Mouse (Mus musculus): ENCODE measurements around the gene Inha. TPM values are rescaled to one million over a fixed set of nuclear protein-coding genes. Genes with fewer than 3 reads are reported as not detected.

Gene Inha
- total RNA-seq, 1 experiment from 2014 or later, result 1.2 TPM

DNA sequence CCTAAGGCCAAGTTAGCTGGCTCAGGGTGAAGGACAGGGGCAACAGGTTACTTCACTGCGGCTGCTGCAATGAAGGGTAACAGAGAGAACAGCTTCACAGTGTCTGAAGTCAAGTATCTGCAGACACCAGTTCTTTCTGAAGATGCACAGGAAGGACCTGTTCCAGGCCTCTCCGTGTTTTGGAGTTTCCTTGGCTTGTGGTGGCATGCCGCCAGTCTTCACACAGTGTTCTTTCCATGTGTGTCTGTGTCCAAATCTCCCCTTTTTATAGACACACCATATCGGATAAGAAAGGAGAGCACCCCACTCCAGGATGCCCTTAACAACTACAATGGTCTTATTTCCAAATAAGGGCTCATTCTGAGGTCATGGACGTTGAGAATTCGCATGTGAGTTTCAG is 37.5 kb downstream of the Inha start:
- ATAC-seq (replicated peaks in 1 of 2; ENCODE audit: insufficient read depth in 1 of 2, low FRiP score in 2 of 2, low TSS enrichment in 1 of 2, low read depth in 1 of 2, poor library complexity in 2 of 2, severe bottlenecking in 2 of 2), result no peak

DNA sequence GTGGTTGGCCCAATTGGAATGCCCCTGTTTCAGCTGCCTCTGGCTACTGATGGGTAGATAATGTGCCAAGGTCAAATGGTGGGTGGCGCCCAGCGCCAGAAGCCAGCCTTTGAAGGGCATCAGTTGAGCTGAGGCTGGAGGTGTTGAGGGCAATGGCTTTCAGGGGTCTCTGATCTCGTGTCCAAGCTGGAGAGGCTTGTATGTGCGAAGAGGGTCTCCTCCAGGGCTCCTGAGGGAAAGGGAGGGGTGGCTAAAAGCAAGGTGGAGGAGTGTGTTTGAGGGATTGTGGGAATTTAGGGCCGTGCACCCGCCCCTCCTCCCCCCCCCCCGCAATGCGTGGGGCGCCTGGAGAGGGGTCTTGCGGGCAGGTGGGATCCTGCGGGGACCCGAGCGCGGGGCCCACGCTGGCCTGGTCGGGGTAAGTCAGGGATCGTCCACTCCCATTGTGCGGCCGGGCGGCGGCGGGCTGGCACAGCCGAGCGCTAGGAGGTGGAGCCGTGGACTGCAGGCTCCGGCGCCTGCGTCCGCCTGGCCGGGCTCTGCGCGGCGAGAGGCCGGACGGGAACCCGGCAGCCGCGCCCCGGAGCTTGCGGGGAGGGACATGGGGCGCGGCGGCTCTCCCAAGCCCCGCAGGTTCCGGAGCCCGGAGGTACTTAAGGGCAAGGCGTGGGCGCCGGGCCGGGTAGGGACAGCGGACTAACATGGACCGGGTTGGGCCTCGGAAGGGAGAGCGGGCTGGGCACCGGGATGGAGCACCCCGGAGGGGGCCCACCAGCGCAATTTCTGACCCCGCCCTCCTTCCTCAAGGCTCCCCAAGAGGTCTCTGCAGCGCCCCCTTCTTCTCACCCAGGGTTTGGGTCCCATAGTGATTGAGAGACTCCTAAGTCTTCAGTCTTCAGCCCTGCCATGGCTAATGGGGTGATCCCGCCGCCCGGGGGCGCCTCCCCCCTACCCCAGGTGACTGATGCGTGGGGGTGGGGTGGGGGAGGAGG is 39.4 kb downstream of the Inha start, which contains the start of gene Slc4a3:
Gene Slc4a3, plus strand, starts transcription at position 302 of the 992 bp plus-strand sequence.
- peak; percentile 23 to 58; a peak in 3 of 4 replicates for ATAC-seq (replicated peaks in 1 of 2; ENCODE audit: insufficient read depth in 1 of 2, low FRiP score in 2 of 2, low TSS enrichment in 1 of 2, low read depth in 1 of 2, poor library complexity in 2 of 2, severe bottlenecking in 2 of 2)

DNA sequence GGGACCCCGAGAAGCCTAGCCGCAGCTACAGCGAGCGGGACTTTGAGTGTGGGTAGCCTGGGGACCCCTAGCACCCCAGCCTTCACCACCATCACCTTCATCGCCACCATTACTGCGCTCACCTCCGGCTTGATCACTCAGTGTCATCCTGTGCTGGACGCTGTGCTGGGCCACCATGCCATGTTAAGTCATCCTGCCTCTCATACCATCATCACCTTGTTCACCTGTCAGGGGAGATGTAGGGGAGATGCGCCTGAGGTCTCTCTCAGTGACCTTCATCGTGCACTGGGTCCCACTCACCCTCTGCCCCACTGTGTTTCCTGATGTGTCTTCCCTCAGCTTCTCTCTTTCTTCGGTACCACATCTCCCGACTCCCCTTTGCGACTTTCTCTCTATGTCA is 40.5 kb downstream of the Inha start:
- ATAC-seq (replicated peaks in 1 of 2; ENCODE audit: insufficient read depth in 1 of 2, low FRiP score in 2 of 2, low TSS enrichment in 1 of 2, low read depth in 1 of 2, poor library complexity in 2 of 2, severe bottlenecking in 2 of 2), result no peak

DNA sequence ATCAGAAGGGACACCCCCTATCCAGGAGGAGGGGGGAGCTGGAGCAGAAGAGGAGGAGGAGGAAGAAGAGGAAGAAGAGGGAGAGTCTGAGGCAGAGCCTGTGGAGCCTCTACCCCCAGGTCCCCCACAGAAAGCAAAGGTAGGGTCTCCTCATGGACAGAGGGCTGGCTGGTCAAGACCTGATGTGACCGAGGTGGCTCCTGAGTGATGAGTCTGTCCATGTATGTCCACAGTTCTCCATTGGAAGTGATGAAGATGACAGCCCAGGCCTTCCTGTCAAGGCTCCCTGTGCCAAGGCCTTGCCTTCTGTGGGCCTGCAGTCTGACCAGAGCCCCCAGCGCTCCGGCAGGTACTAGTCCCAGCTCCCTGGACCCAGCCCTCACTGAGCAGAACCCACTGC is 41.2 kb downstream of the Inha start:
- no peak for ATAC-seq (replicated peaks in 1 of 2; ENCODE audit: insufficient read depth in 1 of 2, low FRiP score in 2 of 2, low TSS enrichment in 1 of 2, low read depth in 1 of 2, poor library complexity in 2 of 2, severe bottlenecking in 2 of 2)

DNA sequence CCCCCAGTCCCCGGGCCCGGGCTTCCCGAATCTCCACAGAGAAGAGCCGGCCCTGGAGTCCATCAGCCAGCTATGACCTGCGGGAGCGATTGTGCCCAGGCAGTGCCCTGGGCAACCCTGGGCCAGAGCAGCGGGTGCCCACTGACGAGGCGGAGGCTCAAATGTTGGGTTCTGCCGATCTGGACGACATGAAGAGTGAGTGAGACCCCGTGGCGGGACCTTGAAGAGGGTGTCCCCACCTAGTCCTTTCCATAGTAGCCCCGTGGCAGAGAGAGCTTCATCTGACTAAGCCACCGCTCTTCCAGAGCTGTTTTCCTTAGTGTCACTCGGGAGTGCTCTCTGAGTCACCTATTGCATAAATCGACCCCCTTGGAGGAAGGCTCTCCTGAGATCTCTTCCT is 42.0 kb downstream of the Inha start:
- no peak for ATAC-seq (replicated peaks in 1 of 2; ENCODE audit: insufficient read depth in 1 of 2, low FRiP score in 2 of 2, low TSS enrichment in 1 of 2, low read depth in 1 of 2, poor library complexity in 2 of 2, severe bottlenecking in 2 of 2)

DNA sequence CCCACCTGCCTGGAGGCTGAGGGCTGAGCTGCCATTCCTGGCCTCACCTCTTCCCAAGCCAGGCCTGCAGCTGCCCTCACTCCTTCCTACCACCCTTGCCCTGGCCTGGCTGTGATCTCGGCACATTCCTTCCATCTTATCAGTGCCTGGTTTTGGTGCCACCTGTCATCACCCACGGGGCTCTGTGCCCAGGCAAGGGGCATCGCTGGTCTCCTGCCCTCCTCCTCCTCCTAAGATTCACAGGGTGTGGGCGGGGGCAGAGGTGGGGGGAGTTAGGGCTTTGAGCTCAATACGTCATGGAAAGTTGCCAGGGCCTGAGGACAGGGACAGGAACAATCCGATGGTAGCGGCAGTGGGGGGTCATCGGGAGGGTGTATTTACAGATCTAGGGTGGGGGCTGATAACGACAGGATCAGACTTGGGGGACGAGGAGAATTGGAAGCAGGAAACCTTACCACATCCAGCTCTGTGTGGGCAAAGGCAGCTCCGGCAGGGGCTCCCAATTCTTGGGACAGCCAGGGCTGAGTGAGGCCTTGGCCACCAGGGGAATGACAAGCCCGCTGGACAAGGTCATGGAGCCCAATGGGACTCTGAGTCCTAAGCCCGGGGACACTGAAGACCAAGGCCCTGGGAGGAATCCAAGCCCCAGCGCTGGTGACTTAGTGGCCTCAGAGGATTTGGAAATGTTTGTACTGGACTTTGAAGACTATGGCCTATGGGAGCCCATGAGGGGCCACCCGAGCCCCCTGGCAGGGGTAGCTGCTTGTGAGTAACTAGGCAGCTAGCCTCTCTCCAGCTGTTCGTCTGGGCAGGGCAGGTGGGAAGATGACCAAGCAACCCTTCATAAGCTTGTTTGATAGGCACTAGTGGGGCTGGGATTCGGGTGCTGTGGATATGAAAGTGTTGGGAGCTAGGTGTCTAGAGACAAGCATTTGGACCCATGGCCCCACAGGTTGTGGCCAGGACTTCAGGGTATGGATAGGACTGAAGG is 42.7 kb downstream of the Inha start:
- ATAC-seq (replicated peaks in 1 of 2; ENCODE audit: insufficient read depth in 1 of 2, low FRiP score in 2 of 2, low TSS enrichment in 1 of 2, low read depth in 1 of 2, poor library complexity in 2 of 2, severe bottlenecking in 2 of 2), result no peak

DNA sequence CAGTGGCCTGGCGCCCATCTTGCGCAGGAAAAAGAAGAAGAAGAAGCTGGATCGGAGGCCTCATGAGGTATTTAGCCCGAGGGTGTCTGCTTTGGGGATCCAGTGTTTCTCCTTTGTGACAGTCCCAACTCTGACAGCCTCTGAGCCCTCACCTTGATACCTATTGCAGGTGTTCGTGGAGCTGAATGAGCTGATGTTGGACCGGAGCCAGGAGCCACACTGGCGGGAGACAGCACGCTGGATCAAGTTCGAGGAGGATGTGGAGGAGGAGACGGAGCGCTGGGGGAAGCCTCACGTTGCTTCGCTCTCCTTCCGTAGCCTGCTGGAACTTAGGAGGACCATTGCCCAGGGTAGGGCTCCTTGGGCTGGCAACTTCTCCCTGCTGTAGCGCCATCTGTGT is 43.7 kb downstream of the Inha start:
- ATAC-seq (replicated peaks in 1 of 2; ENCODE audit: insufficient read depth in 1 of 2, low FRiP score in 2 of 2, low TSS enrichment in 1 of 2, low read depth in 1 of 2, poor library complexity in 2 of 2, severe bottlenecking in 2 of 2), result no peak

DNA sequence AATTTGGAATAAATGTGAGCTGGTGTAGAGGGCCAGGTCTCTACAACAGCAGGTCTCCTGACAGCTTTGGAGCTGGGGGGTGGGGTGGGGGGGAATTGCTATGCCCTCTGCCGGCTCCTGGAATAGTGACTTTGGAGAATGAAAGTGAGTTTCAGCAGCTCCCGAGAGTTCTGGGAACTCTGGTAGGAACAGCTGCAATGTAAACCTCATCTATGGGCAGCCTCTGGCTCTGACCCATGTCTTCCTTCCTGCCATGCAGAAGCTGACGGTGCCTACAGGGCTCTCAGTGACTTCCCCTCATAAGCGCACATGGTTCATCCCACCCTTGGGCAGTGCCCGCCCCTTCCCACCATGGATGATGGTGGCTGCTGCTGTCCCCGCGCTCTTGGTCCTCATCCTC is 48.8 kb downstream of the Inha start:
- no peak for ATAC-seq (replicated peaks in 1 of 2; ENCODE audit: insufficient read depth in 1 of 2, low FRiP score in 2 of 2, low TSS enrichment in 1 of 2, low read depth in 1 of 2, poor library complexity in 2 of 2, severe bottlenecking in 2 of 2)

DNA sequence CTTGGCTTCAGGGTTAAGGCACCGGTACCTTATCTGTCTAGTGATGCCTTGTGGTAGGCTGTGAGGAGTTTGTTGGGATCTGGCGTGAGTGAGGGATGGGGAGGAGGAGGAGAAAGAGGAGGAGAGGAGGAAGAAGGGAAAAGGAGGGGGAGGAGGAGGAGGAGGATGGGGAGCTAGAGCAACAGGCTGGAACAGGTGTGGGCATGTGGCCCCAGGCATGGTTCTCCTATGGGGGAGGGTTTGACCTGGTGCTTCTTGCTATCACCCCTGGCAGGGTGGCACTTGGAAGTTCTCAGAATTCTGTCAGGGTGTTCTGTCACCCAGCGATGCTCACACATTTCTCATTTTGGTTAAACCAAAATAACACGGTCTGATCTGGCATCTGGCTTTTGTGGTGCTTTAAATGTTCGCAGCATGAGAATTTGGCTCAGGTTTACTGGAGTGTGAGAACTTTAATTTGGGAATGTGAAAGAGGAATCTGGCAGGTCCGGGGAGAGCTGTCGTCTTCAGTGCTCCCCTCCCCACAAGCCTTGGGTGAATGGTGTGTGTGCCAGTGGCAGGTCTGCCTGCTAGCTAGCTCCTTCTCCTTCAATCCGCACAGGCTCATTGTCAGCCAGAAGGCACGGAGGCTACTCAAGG is 49.4 kb downstream of the Inha start:
- no peak for ATAC-seq (replicated peaks in 1 of 2; ENCODE audit: insufficient read depth in 1 of 2, low FRiP score in 2 of 2, low TSS enrichment in 1 of 2, low read depth in 1 of 2, poor library complexity in 2 of 2, severe bottlenecking in 2 of 2)

DNA sequence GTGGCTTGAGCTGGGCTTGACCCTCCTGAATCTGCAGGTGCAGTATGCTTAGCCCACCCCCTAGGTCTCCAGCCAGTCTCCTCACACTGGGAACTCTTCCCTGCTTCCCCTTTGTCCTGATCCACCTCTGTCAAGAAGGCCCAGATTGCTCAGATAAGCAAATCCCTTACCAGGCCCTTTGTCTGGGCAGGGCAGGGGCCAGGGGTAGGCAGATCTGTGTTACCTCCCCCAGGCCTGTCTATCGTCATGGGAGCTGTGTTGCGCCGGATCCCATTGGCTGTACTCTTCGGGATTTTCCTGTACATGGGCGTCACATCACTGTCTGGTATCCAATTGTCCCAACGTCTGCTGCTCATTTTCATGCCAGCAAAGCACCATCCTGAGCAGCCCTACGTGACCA is 50.2 kb downstream of the Inha start:
- ATAC-seq (replicated peaks in 1 of 2; ENCODE audit: insufficient read depth in 1 of 2, low FRiP score in 2 of 2, low TSS enrichment in 1 of 2, low read depth in 1 of 2, poor library complexity in 2 of 2, severe bottlenecking in 2 of 2), result no peak

DNA sequence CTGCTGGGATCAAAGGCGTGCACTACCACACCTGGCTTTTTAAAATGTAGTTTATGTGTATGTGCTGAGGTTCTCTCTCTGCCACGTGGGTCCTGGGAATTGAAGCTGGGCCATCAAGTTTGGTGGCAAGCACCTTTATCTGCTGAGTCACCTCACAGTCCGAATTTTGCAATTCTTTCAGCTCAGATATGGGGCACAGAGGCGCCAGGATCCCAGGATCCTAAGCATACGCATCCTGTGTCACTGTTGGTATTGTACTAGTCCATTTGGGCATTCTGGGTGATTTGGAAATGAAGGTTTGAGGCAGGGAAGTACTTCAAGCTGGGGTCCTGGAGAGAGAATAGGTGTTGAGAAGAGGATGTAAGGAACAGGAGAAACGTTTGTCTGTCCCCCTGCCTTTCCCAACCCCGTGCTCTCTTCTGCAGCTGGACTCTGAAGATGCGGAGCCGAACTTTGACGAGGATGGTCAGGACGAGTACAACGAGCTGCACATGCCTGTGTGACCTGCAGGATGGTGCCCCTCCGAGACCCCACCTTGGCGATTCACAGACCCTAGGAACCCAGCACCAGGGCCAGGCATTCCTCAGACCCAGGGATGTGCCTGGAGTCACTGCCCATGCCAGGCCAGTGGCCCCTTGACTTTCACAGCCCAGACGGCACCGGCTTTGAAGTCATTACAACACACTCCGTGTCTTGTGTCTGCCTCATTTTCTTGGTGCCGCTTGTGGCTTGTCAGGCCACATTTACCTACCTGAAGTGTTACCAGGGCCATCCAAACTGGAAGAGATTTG is 51.7 kb downstream of the Inha start:
- no peak for ATAC-seq (replicated peaks in 1 of 2; ENCODE audit: insufficient read depth in 1 of 2, low FRiP score in 2 of 2, low TSS enrichment in 1 of 2, low read depth in 1 of 2, poor library complexity in 2 of 2, severe bottlenecking in 2 of 2)

DNA sequence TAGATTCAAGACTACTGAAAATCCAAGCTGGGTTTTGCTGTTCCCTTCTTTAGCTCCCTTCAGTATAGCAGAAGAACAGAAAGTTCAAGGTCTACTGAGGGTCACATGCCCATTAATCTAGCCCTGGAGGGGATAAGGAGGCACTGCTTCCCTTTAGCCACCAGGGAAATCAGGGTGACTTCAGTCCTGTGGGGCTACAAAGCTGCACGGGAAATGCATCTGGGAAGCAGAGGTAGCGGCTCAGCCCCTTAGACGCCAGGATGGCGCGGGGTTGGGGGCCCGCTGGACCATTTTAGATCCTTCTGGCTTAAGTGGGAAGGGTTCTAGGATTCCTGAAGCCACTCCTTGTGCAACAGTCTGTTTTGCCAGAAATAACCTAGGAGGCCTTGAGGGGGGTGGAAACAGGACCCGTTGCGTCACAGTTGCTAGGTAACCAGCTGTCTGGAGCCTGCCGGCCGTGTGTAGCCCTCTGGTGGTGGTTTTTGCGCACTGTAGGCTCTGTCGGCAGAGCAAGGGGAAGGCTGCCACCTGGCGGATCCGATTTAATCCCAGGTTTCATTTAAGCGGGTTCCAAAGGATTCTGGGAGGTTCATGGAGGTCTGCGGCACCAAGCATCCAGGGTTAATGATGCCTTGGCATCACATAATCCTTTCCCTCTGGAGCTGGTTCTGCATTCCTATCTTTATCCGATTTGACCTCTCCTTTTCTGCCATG is 52.5 kb downstream of the Inha start:
- peak; percentile 91 for ATAC-seq (replicated peaks in 1 of 2; ENCODE audit: insufficient read depth in 1 of 2, low FRiP score in 2 of 2, low TSS enrichment in 1 of 2, low read depth in 1 of 2, poor library complexity in 2 of 2, severe bottlenecking in 2 of 2)

Other genes starting within 250 kb of the Inha start
- gene Ptprn, start 242.6 kb upstream of the Inha start, total RNA-seq (2017), result not detected in 2 replicates
- not detected in 2 replicates for gene Resp18, start 228.7 kb upstream of the Inha start, total RNA-seq (2017)
- gene Dnpep, start 189.1 kb upstream of the Inha start, total RNA-seq (2017), result 39.8 and 43.1 TPM in 2 replicates
- gene Des, start 146.7 kb upstream of the Inha start, total RNA-seq (2017), result not detected in 2 replicates
- gene Speg, start 131.8 kb upstream of the Inha start, total RNA-seq (2017), result 2.4 and 3.9 TPM in 2 replicates
- 70.0 and 84.8 TPM in 2 replicates for gene Gmppa, start 71.1 kb upstream of the Inha start, total RNA-seq (2017)
- not detected in 2 replicates for gene Asic4, start 56.6 kb upstream of the Inha start, total RNA-seq (2017)
- 0.10 and 2.1 TPM in 2 replicates for gene Chpf, start 27.8 kb upstream of the Inha start, total RNA-seq (2017)
- not detected in 2 replicates for gene Tmem198, start 27.5 kb upstream of the Inha start, total RNA-seq (2017)
- 9.7 and 11.3 TPM in 2 replicates for gene Obsl1, start 625 bp upstream of the Inha start, total RNA-seq (2017)
- 17.9 and 21.6 TPM in 2 replicates for gene Stk11ip, start 14.5 kb downstream of the Inha start, total RNA-seq (2017)
- 0.20 and 0.38 TPM in 2 replicates for gene Slc4a3, start 39.2 kb downstream of the Inha start, total RNA-seq (2017)

All from hematopoietic stem cell, adult 5-6 weeks (primary cell).